Mouse (Mus musculus) adrenal gland, postnatal 25 days (tissue): ENCODE data around the gene Nes. TPM values are rescaled to one million over a fixed set of nuclear protein-coding genes. Genes with fewer than 3 reads are reported as not detected.

Experiments
- DNase-seq: peaks from one replicate; pipeline ENCODE4 v3.0.0; 2021; ENCODE audit warnings: mixed read lengths
- total RNA-seq: library from RNA; stranded (reverse); gene quantifications from 2 replicates; pipeline ENCODE4 v1.2.3, GENCODE M21; 2021

Gene Nes
- total RNA-seq, 1 experiment from 2014 or later: 8.7 TPM

DNA sequence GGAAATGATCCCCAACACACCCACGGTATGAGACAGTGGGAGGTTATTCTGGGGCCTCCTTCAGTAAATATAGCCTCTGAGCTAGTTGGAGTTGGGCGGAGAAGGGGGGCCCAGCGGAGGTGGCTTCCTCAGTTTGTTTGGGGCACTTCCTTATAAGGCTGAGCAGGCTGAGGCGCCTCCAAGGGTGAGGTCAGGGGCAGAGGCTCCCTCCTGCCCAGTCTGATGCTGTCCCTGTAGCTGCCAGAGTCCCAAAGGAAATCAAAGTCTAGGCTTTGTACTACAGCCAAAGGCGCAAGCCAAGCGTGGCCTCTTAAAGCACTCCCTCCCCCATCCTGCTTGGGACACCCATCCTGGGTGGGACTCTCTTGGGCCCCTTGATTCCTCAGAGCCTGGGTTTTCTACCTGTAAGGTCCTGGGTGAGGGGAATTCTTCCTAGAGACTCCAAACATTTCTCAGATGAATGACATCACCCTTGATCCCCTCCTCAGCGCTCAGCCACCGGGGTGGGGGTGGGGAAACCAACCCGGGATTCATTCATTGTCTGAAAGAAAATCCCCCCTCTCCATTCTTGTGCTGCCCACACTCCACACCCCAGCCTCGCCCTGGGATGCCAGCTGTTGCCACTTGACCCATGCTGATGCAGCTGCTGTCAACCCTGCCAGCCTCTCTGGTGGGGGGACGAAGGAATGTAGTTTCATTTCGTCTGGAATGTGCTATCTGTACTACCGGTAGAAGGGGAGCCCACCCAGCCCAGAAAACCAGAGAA, 12.1 kb downstream of the Nes start:
- DNase-seq: no peak

DNA sequence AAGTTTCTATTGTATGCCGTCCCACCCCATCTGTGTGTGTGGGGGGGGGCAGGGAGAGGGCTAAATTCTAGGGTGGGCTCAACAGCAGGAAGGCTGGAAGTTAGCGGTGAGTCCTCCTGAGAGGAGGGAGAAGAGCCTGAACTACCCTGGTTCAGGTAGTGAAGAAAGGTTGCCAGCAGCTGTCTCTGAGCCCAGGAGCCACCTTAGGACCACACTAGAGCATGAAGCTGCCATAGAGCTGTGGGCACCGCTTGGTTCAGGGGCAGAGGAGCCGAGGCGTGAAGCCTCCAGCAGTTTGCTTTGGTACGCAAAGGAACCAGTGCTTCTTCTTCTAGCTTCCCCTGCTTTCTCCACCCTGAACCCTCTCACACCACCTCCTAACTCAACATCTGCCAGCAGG, 12.7 kb downstream of the Nes start:
- DNase-seq: no peak

DNA sequence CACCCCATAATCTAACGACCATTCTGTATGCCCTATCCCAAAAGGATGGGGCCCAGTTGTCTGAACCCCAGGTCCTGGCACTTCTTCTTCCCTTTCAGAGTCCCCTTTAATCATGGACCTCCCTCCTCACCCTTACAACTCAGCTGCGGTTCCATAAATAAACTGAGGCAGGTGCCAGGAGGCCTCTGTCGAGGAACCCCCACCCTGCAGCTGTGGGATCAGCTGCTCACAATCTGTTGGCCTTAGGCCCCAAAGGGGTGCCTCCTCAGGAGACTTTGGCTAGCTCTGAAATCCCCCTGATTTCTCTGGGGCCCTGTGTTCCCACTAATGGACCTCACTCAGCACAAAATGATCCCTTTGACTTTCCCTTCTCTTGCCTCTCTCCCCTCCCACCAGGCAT, 13.2 kb downstream of the Nes start:
- no peak for DNase-seq

DNA sequence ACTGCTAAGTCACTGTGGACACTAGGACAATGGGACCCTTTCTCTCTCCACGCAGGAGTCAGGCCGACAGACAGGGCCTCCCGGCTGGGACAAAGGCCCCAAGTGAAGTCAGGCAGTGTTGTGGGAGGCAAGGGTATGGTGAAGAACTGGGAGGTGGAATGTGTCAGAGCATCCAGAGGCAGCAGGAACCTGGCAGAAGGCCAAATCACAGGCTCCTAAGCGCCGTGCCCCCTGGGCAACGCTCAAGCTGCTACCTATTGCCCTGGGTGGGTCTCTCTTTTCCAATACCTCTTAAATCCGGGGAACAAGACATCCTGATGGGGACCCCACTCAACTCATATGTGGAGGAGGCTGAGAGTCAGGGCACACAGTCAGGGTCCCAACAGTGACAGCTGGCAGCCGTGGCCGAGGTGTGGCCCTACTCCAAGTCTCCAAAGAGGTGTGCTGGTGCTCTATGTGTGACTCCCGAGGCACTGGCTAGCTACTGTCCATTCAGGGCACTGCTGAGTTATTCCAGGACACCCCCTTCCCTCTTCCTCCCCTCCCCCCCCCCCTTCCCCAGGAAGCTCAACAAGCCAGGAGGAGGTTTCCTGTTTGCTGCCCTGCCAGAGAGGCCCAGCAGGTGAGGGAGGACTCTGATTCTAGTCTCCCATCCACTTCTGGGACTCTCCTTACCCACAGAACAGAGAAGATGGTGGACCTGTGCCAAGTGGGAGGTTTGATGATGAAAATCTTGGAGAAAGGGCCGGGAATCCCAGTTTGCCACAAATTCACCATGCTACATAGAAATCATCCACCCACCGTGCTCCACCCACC, 14.8 kb downstream of the Nes start:
- no peak for DNase-seq

DNA sequence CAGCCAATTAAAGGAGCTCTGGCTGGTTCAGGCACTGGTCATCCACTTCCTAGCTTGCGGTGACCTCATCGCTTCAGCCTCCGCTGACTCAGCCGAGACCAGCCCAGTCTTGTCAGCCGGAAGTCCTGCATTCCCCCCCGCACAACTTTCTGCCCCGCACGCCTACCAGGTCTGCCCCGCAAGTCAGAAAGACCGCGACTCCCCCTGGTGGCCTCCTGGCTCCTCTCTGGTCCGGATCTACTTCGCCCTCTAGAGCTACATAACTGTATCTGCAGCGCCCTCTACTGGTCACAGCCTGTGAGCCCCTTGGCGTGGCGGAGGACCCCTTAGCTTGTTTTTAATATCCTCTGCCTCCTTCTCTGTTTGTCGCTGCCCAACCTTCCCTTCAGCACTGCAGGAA, 16.0 kb downstream of the Nes start:
- peak; percentile 96 for DNase-seq

DNA sequence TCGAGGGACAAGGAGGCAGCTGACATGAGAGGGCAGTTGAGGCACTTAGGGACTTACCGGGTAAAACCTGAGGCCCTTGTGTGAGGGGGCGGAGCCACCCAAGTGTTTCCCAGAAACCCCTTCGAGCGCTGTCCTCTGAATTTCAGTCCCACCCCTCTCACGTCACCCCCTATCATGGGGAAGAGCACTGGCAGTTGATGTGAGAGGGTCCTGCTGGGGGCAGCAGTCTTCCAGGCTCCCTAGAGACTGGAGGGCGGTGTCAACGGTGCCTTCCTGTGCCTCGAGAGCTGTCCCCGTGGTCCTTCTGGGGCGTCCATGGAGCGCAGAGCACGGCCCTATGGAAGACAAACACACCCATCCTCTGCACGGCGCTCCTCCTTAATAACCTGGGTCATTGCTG, 16.8 kb downstream of the Nes start:
- DNase-seq: no peak

DNA sequence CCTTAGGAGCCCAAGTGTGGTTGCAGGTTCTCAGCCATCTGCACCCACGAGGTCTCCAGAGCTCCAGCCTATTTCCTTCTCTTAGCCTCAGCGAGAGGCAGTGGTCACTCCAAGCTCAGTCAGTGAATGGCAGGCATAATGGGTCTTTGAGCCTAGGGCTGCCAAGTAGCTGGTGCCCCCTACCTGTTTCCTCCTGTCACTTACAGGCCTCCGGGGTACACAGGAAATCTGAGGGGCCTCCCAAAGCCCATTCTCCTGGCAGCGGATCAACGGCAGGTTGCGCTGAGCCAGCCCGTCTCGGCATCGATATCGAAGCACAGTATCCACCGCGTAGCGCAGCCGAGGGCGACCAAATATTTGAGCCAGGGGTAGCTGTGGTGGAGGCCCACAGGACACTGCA, 17.2 kb downstream of the Nes start:
- DNase-seq: no peak

DNA sequence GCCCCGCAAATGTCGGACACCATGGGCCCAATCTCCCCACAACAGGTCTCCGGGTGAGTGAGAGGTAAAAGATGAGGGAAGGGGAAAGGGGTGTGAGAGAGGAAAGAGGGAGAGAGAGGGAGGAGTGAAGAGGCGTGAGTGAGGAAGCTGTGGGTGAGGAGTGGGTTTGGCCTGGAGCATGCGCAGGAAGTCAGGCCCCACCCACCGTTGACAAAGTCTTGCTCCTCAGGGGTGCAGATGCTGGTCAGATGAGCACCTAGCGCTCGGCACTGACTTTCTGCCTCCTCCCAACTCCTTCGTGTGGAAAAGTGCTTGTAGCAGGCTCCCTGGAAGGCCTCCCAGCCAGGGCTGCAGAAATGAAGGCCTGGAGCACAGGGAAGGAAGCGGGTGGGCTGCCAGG, 19.1 kb downstream of the Nes start:
- DNase-seq: no peak

DNA sequence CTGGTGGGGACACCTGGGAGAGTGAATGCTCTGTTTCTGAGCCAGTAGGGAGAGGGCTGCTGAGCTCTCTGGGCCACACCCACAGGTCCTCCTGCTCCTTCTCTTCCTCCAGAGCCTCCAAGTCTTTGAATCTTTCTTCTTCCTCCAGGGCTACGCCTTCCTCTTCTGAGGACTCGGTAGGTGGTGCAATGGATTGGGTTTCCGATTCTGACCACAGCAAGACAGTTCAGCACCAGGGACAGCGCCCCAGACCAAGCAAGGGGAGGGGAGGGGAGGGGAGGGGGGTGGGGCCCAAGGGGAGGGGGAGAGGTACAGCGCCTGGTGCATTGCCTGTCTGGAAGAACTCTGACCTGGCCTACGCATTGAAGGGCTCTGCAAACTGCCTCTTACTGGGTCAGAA, 22.6 kb downstream of the Nes start:
- DNase-seq: peak; percentile 56

DNA sequence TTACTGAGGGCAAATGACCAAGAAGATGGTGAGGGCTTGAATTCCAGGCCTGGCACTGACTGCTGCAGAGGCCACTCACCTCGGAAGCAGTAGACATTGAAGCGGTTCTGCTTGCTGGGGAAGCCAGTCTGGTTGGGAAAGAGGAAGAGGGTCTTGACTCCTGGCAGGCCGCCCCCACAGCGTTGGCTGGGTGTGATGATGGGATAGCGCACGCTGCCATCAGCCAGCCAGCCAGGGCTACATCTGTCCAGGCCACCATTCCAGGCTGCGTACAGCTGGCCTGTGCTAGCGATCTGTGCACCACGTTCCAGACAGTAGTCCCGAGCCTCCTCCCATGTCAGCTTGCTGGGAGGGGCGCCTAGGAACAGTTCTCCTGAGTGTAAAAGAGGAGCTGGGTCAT, 24.5 kb downstream of the Nes start:
- no peak for DNase-seq

DNA sequence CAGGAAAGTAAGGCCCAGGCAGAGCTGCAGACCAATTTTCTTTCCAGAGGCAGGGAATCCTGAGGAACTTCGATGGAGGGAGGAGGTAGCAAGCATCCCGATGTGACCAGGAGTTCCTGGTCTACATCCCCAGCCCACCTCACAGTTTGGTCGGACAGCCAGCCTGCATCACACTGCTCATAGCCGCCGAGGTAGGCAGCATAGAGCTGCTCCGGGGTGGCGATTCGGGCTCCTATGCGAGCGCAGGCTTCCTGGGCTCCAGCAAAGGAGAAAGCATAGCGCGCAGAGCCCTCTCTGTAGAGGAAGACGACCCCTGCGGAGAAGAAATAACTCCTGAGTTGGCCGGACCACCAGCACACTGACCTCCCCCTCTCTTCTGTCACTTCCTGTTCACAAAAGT, 25.5 kb downstream of the Nes start:
- DNase-seq: no peak

DNA sequence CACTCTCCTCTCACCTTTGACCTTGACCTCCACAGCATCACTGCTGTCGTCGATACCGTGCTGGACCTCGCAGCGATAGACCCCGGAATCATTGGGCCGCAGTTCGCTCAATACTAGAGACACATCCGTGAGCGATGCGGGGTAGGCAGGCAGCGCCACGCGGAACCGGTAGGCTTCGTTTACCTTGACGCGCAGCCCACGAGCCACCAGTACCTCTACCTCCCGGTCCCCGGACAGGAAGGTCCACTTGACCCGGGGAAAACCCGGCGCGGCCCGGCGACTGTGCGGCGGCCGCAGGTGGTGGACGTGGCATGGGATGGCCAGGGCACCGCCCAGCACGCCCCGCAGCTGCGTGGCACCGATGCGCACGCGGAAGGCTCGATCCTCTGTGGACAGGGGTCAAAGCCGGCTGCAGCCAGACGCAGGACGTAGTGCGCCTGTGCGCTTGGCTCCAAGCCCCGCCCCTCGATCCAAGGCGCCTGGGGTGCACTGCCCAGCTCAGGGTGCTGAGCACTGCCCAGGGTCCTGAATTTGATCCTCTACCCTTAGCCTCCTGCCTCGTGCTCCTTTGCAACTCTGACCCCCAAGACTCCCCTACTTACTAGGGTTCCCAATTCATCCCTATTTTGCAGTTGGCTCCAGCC, 26.2 kb downstream of the Nes start:
- peak; percentile 57 for DNase-seq

DNA sequence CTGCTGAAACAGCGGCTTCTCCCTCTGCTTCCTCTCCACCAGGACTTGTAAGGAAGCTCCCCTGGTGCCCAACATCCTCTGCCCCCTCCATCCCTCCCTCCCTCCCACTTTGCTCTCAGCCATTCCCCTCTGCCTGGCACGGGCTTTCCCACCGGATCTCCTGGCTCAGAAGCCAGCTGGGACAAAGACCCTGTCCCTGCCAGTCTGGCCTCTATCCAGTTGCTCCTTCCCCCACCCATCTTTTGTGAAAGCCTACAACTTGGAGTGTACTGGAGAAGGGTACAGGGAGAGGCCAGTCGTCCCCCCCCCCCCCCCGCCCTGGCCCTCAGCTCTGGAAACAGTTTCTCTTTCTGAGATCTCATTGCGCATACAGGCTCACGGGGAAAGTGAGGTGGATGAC, 27.9 kb downstream of the Nes start:
- DNase-seq: no peak

DNA sequence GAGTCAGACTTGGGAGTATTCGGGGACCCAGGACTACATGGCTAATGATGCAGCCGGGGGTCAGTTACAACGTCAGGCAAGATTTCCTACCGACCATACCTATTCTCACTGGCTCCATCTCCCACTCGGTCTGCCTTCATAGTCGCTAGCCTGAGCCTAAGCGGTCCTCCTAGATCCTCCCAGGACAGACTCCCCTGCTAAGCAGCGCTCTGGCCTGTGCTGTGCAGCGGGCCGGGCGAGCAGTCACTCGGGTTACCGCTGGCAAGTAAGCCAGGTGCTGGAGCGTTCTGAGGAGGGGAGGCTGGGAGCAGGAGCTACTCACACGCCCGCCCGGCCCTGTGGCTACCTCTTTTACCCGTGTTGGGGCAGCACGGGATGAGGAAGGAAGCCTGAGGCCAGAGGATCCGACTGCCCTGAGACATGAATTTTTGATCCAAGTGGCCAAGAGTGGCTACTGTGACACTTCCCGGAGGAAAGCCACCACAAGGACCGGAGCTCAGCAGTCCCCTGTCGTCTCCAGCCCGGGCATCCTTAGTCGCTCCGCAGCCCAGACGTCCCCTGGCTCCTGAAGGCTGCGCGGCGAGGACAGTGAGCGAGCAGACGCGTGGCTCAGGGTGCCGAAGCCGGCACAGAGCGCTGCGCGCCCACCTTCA, 28.5 kb downstream of the Nes start:
- DNase-seq: peak; percentile 30

DNA sequence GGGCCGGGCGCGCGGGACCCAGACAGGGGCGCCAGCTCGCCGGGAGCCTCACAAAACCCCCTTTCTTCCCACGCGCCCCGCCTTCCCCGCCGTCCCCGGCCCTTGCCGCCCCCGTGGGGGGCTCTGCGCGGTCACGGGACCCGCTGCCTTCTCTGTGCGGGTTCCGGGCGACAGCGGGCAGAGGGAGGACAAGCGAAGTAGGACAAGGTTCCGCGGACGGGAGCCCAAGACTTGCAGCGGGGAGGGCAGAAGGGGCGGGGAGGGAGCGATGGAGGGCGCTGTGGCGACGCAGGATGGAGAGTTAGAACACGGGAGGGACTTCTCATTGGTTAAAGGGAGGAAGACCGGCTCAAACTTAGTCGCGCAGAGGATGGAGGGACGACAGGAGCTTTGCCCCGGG, 29.3 kb downstream of the Nes start, which contains the start of gene Bcan:
TSS of gene Bcan (minus strand) at position 50 of the 400 bp plus-strand sequence.
- peak; percentile 64 for DNase-seq

DNA sequence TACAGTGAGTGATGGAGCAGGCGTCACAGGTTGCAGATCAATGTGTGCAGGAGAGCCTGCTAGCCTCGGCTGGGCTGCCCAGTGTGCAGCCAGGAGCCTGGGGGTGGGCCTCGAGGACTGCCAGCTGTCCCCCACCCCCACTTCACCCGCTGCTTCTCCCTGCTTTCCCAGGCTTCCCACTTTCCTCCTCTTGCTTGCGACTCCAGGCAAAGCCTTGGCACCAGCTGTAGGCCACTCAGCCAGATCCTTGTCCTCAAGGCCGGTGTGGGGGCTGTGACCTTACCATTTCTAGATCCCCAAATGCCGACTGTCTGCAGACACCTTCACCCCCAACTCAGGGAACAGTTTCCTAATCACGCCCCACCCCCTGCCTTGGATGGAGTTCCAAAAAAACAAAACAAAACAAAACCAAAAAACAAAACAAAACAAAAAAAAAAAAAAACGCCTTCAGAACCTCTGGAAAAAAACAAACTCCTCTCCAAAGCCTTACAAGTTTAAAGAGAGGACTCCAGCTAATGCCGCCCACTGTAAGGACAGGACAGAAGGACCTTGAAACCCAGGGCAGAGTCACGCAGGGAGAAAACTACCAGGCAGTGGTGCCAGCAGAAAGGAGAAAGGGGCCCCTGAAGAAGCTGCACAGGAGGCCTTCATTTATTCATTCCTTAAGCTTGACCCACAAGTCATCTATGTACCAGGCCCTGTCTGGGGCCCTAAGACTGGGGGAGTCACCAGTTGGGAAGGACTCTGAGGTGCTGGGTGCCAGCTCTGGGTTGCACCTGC, 30.1 kb downstream of the Nes start:
- DNase-seq: peak; percentile 56

DNA sequence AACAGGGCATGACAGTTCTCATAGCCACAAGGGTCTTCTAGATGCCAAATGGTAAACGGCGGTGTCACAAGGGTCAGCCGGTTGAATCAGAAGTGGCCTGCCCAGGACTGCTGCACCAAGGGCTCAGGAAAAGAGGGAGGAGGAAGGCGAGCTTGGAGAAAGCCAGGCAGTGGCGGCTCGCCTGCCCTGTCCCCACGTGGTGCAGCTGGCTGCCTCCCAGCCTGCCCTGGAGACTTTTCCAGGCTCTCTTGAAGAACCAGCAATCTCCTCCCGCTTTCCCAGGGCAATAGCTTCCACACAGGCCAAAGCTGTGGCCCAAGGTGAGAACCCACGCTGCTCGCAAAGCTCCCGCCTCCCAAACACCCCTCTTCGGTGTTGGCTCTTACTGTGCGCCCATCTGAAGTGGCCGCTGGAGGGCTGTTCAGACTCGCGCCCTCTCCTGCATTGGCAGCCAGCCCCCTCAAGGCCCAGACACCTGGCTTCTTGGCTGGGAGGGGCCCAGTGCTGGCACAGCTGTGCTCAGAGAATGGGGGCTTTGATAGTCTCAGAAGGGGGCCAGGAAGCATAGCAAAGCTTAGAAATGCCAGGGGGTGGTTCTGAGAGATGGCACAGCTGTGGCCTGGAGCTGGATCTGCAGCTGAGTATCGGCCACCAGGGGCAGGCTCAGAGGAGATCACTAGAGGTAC, 31.6 kb downstream of the Nes start:
- DNase-seq: peak; percentile 66

DNA sequence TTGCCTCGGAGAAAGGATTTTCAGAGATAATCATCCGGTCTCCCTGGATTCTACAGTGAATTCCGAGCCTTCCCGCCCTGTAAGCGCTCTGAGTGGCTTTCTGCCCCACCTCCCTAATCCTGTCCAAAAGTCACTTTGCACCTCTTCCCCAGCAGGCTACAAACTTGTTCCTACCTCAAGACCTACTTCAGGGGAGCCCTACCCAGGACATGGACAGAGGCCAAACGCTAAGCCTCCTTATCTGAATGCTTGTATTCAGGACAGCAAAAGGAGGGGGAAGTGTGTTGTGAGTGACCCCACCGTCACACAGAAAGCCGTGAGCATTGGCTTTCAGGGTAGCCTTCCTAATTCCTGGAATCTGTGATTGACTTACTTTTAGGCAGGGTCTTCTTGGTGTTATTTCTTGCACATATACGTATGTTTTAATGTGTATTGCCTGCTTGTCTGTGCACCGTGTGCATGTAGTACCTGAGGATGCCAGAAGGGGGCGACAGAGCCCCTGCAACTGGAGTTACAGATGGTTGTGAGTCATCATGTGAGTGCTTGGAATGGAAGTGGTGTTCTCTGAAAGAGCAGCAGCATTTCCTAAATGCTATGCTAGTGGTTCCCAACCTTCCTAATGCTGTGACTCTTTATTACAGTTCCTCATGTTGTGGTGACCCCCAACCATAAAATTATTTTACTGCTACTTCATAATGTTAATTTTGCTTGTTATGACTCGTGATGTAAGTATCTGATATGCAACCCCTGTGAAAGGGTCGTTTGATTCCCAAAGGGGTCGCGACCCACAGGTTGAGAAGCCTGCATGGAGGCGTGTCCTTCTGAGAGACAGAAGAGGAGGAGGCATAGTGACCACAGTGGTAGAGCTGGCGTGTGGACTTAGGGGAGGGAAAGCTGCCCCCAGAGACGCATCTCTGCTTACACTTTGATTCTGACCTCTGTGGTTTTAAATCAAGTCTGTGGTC, 35.2 kb downstream of the Nes start:
- no peak for DNase-seq

DNA sequence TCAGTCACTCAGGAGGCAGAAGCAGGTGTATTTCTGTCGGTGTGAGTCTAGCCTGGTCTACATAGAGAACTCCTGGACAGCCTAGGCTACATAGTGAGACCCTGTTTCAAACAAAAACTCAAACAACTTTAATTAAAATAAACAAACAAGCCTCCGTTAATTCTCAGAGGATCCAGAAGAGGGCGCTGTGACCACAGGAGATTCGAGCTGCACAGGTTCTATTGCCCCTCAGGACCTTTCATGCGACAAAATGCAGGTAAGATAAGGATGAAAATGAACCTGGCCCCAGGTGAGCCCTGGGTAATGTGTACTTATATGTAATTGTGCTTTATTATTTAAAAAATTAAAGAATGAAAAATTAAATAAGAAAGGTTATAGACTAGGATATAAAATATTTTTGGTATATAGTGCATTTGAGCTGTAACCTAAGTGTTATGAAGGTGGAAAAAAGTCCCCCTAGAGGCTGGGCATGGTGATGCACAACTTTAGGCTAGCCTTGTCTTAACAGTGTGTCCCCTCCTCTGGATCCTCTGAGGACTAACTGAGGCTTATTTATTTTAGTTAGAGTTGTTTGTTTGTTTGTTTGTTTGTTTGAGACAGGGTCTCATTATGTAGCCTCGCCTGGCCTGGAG, 39.9 kb downstream of the Nes start:
- no peak for DNase-seq
